Mouse (Mus musculus) heart, adult 2 months (tissue): Measurements from ENCODE around the gene Mnat1. TPM values are rescaled to one million over a fixed set of nuclear protein-coding genes. Genes with fewer than 3 reads are reported as not detected.

Source experiments
- DNase-seq, 2 experiments: peaks; one replicate each; pipeline ENCODE4 v3.0.0; 2021
- H3K27ac ChIP-seq: fragments of 200-600 bp; 2 replicates; pipeline ENCODE4 v1.8.1; 2022
- H3K27me3 ChIP-seq: fragments of 200-500 bp; 2 replicates; pipeline ENCODE4 v1.6.1; 2012; ENCODE audit warnings: mild to moderate bottlenecking, low read length, inconsistent platforms, mixed read lengths; ENCODE audit not compliant: control insufficient read depth, insufficient read depth
- H3K36me3 ChIP-seq: fragments of 200-500 bp; 2 replicates; pipeline ENCODE4 v1.6.1; 2012; ENCODE audit warnings: low read length, inconsistent platforms; ENCODE audit not compliant: control insufficient read depth, insufficient read depth
- H3K4me1 ChIP-seq: fragments of 200-500 bp; 2 replicates; pipeline ENCODE4 v1.6.1; 2011; ENCODE audit warnings: low read length; ENCODE audit not compliant: control insufficient read depth, insufficient read depth
- H3K4me3 ChIP-seq: fragments of 200-600 bp; 2 replicates; pipeline ENCODE4 v1.8.1; 2022
- H3K79me2 ChIP-seq: fragments of 200-500 bp; replicated peaks from 2 replicates; pipeline ENCODE4 v1.6.1; 2012; ENCODE audit warnings: mild to moderate bottlenecking, inconsistent platforms, low read length, moderate library complexity, mixed read lengths; ENCODE audit not compliant: control insufficient read depth, insufficient read depth
- H3K9ac ChIP-seq: fragments of 200-500 bp; 2 replicates; pipeline ENCODE4 v1.6.1; 2012; ENCODE audit warnings: low read depth, mild to moderate bottlenecking, control low read depth, inconsistent platforms, low read length, mixed read lengths
- CTCF ChIP-seq: fragments of 200-600 bp; IDR thresholded peaks from 2 replicates; pipeline ENCODE4 v1.8.1; 2022; ENCODE audit warnings: antibody characterized with exemption, mild to moderate bottlenecking, moderate library complexity
- EP300 ChIP-seq: fragments of 200-500 bp; IDR thresholded peaks from 2 replicates; pipeline ENCODE4 v1.6.1; 2011; ENCODE audit warnings: low read depth, low read length, control low read depth; ENCODE audit not compliant: insufficient read depth
- POLR2A ChIP-seq: fragments of 200-500 bp; IDR thresholded peaks from 2 replicates; pipeline ENCODE4 v1.6.1; 2011; ENCODE audit warnings: mild to moderate bottlenecking, low read depth, low read length, control low read depth; ENCODE audit not compliant: insufficient read depth
- WGBS: fragments of 180-500 bp; shearing (Covaris S2); methylation state at CpG from one replicate; pipeline ENCODE4 v1.1.7; 2018; 5-methylcytosine and 5-hydroxymethylcytosine counted together
- intact Hi-C: fragments of 180-260 bp; cut with DNase I; formaldehyde crosslinking; loops from one replicate; pipeline ENCODE4 v1.15.1; 2025
- polyA plus RNA-seq: library from polyadenylated mRNA; depleted of rRNA; stranded (reverse); fragments of >200 nt; gene quantifications from 2 replicates; pipeline ENCODE4 v1.2.3, GENCODE M21; 2012
- total RNA-seq, 2 experiments: library from RNA; stranded (reverse); gene quantifications; 2 replicates each; pipeline ENCODE4 v1.2.3; 2021

Mnat1 gene
- total and polyA plus RNA-seq, 3 experiments: 5.6 to 16.8 (median 16.3) TPM

DNA sequence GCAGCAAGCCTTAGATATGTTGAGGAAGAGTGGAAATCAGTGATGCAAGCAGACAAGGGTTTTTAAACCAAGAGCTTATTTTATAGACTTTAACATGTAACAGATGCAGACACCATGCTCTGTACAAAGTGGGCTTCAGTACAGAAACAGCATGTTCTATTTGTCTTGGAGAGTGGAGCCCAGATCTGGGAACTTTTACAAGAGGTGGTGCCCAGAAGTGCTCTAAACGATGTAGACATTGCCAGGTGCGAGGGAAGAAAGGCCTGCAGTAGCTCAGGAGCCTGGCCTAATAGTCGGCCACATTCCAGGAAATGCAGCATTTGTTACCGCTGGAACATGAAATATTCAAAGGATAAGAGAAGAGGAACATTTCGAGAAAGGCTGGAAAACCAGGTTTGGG lies 122.2 kb downstream of the Mnat1 start:
- no peak for DNase-seq
- no peak overlapping the region for H3K27ac ChIP-seq
- H3K4me1 ChIP-seq: no peaks in the 10 kb centered on the region; the same call in 1 of the 2 replicates
- intact Hi-C loops: no loop called here
- H3K9ac ChIP-seq: no peak overlapping the region
- no peaks in the 10 kb centered on the region for H3K36me3 ChIP-seq
- TF ChIP-seq CTCF (no peak), POLR2A (no peak), EP300 (no peak)
- no peak overlapping the region for H3K4me3 ChIP-seq
- H3K27me3 ChIP-seq: no peaks in the 10 kb centered on the region
- WGBS: 63% methylated on average over 5 of the region's 5 CpGs
- no peaks in the 10 kb centered on the region for H3K79me2 ChIP-seq

DNA sequence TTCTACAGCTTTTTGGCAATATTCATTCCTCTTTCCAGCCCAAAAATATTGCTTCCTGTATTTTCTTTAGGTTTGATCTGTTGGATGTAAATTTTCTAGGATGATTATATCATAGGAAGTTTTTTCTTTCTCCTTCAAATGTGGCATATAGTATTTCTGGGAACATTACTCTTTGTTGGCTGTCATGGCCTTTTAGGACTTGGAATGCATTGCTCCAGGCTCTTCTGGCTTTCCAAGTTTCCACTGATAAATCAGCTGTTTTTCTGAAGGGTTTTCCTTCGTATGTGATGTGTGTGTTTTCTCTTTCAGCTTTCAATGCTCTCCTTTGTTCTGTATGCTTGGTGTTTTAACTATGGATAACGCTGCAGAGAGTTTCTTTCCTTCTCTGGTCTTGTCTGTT lies 131.5 kb downstream of the Mnat1 start:
- TF ChIP-seq EP300 (no peak), CTCF (no peak), POLR2A (no peak)
- no peak for DNase-seq
- H3K27ac ChIP-seq: no peak overlapping the region
- H3K36me3 ChIP-seq: no peaks in the 10 kb centered on the region
- no peak overlapping the region for H3K4me3 ChIP-seq
- WGBS: 42% methylated on average over 2 of the region's 2 CpGs
- no peaks in the 10 kb centered on the region for H3K27me3 ChIP-seq
- no peaks in the 10 kb centered on the region for H3K4me1 ChIP-seq
- H3K9ac ChIP-seq: no peak overlapping the region
- intact Hi-C loops: no loop called here
- 0 out of 2 replicates have a peak, but pooled peaks cover 2% of the 10 kb centered on the region for H3K79me2 ChIP-seq

GRCm38 (mm10) chr12:73259269-73259668 lies 135.8 kb downstream of the Mnat1 start:
- TF ChIP-seq CTCF (no peak), EP300 (no peak), POLR2A (no peak)
- WGBS: 93% methylated on average over 6 of the region's 6 CpGs
- Histone ChIP-seq H3K9ac (no peak overlapping the region), H3K36me3 (no peaks in the 10 kb centered on the region), H3K27me3 (no peaks in the 10 kb centered on the region), H3K27ac (no peak overlapping the region), H3K4me3 (no peak overlapping the region), H3K4me1 (no peaks in the 10 kb centered on the region), H3K79me2 (no peaks in the 10 kb centered on the region)
- no peak for DNase-seq
- intact Hi-C loops: no loop called here

GRCm38 (mm10) chr12:73260339-73260738 lies 136.8 kb downstream of the Mnat1 start:
- intact Hi-C loops: no loop called here
- WGBS: 86% methylated on average over 1 of the region's 1 CpGs

GRCm38 (mm10) chr12:73265381-73265978 lies 142.0 kb downstream of the Mnat1 start:
- intact Hi-C loops: no loop called here

More at GRCm38 (mm10) chr12:73260339-73260738, 136.8 kb downstream of the Mnat1 start:
- no peak overlapping the region for H3K4me3 ChIP-seq
- peaks cover 5% of the 10 kb centered on the region; the same call in 1 of the 2 replicates for H3K36me3 ChIP-seq
- H3K27me3 ChIP-seq: no peaks in the 10 kb centered on the region
- H3K79me2 ChIP-seq: no peaks in the 10 kb centered on the region
- H3K9ac ChIP-seq: no peak overlapping the region
- no peaks in the 10 kb centered on the region; the same call in 1 of the 2 replicates for H3K4me1 ChIP-seq
- no peak overlapping the region for H3K27ac ChIP-seq
- DNase-seq: no peak
- TF ChIP-seq CTCF (no peak), POLR2A (no peak), EP300 (no peak)

DNA sequence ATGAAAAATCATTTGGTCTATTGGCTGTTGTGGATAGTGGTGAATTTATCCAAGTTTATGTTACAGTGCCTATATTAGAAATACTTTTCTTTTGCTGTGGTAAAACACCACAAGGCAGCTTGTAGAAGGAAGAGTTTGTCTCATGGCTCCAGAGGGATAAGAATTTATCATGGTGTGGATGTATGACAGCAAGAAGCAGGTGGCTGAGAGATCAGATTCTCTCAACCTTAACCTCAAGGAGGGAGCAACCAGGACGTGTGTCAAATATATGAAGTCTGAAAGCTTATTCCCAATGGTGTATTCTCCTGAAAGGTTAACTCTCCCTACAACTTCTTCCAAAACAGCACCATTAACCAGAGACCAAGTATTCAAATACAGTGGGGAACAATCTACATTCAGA lies 143.1 kb downstream of the Mnat1 start:
- TF ChIP-seq CTCF: no peak
- no peak for TF ChIP-seq POLR2A
- TF ChIP-seq EP300: no peak
- no peaks in the 10 kb centered on the region for H3K27me3 ChIP-seq
- H3K9ac ChIP-seq: no peak overlapping the region
- WGBS: 86% methylated on average over 1 of the region's 1 CpGs
- H3K36me3 ChIP-seq: peaks cover 7% of the 10 kb centered on the region
- no peak for DNase-seq
- no peaks in the 10 kb centered on the region for H3K79me2 ChIP-seq
- H3K27ac ChIP-seq: no peak overlapping the region
- peaks cover 1% of the 10 kb centered on the region for H3K4me1 ChIP-seq
- no peak overlapping the region for H3K4me3 ChIP-seq
- intact Hi-C loops: no loop called here

More at GRCm38 (mm10) chr12:73265381-73265978, 142.0 kb downstream of the Mnat1 start:
- 64% methylated on average over 3 of the region's 3 CpGs for WGBS
- DNase-seq: no peak
- peaks cover 7% of the 10 kb centered on the region for H3K36me3 ChIP-seq
- no peaks in the 10 kb centered on the region for H3K27me3 ChIP-seq
- peaks cover 1% of the 10 kb centered on the region for H3K4me1 ChIP-seq
- no peak for TF ChIP-seq EP300
- no peaks in the 10 kb centered on the region for H3K79me2 ChIP-seq
- H3K9ac ChIP-seq: no peak overlapping the region
- H3K4me3 ChIP-seq: no peak overlapping the region
- H3K27ac ChIP-seq: no peak overlapping the region; the same call in 1 of the 2 replicates
